Mouse (Mus musculus): ENCODE data around the gene Ip6k2.

DNA sequence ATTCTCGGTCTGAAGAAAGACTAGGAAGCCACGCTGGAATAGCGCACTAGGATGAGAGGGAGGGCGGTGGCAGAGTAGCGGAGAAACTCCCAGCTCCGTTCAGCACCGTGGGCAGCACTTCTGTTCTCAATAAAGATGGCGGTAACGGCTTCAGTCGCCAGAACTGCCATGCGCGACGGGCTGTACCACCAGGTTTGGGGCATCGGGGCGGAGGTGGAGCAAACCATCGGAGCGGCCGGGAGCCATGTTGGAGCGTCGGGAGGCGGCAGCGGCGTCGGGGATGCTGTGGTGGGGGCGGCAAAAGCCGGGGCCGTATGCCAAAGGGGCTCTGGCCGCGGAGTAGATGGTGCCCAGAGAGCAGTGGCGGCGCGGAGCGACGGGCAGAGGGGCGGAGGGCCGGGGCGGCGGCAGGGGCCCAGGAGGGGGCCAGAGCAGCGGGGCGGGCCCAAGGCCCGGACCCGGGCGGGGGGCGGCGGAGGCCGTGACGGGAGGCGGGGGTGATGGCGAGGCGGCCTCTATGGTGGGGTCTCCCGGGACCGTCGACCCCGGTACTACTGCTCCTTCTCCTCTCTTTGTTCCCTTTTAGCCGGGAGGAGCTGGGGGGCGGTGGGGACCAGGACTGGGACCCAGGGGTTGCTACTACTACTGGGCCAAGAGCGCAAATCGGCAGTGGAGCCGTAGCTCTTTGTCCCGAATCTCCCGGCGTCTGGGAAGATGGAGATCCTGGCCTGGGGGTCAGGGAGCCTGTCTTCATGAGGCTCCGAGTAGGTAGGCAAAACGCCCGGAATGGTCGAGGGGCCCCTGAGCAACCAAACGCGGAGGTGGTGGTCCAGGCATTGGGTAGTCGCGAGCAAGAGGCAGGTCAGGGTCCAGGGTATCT lies 42.5 kb downstream of the Ip6k2 start, which contains the start of gene Celsr3:
- TF ChIP-seq CTCF (IDR thresholded peaks at IDR 0.05; ENCODE audit: control insufficient read depth, insufficient read depth, low read length), result no peak
- TF ChIP-seq POLR2A (IDR thresholded peaks at IDR 0.05; ENCODE audit: borderline replicate concordance, control insufficient read depth, low read depth, low read length), result no peak
